Mouse (Mus musculus) spleen, postnatal 10 days (tissue): ENCODE results near the gene Fam126a.
"Not testable (repeated sequence)": the region's sequence is repeated elsewhere in the genome, so short reads cannot be mapped to it uniquely, and the experiment has no call there.

ENCODE experiments used
- DNase-seq, 2 experiments: peaks; one replicate each; pipeline ENCODE4 v3.0.0; 2021 to 2022; ENCODE audit warnings: low spot score in 2 of 2

Gene Fam126a

DNA sequence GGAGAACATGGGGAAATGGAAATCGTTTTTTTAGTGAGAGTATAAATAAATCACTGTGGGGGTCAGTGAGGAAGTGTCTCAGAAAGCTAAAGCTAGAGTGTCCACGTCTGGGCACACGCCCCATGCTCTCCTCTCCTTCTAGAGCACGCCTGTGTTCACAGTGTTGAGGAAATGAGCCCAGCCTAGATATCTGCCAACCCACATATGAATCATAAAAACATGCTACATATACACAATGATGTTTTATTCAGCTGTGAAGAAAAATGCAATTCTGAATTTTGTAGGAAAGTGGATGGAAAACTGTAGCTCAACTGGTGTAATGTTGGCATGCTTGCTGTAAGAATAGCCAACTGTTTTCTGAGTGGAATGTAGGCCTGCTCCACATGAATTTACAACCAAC is 130.3 kb downstream of the Fam126a start:
- no peak for DNase-seq

DNA sequence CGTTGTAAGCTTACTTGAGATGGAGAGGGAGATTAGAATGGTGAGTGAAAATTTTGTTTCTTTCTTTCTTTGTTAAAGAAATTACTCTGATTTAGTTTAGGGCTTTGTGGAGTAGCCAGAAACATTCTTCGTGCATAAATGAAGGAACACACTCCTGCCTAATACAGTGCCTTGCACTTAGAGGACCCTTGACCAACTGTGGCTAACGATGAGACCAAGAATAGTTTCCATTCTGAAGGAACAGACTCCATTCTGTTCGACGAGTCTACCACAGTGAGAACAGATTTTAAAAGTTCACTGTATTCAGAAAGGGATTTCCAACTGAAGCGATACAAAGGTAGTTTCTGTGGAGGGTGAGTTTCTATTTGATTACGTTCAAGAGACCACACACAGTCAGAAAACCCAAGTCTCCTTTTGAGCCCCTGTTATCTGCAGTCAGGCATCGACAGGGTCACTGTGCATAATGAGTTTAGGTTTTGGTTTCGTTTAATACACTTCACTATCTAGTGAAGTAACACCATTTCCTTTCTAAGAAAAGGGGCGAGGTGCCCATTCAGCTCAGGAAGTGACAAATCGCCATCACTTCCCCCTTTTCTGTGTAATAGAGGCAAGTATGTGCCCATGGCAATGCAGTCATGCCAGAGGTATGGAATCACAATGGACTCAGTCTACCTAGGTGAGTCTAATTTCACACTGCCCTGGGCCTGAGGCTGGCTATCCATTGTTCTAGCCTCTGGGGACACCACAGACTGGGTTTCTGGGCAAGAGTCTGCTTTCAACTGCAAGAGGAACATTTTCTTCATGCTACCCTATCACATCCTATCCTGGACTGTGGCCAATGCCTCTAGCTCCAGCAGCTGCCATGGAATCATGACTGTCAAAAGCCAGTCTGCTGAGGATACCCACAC is 136.4 kb downstream of the Fam126a start:
- peak; percentile 26 to 29 for DNase-seq

DNA sequence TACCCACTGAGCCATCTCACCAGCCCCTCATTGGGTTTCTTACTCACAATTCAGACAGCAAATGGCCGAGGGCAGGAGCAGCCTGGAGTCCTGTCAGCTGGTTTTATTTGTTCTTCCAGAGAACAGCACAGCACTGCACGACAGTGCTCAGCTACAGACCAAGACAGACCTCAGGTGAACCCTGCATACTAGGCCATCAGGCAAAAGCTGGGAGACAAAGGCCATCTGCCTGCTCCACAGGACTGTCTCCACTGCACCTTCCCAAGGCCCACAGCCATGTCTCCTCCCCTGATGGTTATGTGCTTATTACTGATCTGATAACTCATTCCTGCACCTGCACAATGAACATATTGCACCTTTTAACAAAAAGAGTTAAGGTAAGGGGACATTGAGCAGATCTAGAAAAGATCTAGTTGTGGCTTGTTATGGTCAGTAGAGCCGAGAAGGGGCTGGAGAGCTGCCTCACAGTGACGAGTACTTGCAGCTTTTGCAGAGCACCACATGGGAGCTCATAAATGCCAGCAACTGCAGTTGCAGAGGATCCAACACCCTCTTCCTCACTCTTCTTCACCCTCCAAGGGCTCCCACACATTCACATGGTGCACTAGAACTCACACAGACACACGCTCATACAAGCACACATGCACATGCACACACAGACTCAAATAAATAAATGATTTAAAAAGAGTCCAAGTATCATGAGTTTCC is 137.2 kb downstream of the Fam126a start:
- DNase-seq, result no peak

DNA sequence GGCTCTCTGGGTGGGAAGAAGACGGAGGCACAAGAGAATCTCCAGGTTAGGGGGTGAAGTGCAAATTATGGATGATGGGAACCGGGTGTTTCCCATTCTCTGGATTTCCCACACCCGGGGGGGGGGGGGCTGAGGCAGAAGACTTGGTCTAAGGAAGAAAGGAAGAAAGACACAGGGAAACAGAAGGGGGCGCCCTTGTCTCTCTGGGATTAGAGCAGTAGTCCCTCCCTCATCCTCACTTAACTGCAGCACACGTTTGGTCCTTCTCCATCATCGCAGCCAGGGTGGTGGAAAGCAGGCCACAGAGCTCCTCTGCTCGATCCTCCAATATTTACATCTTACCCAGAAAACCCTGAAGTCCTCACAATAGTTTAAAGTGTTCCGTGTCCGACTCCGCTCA is 139.8 kb downstream of the Fam126a start:
- peak; percentile 71 to 87 for DNase-seq

DNA sequence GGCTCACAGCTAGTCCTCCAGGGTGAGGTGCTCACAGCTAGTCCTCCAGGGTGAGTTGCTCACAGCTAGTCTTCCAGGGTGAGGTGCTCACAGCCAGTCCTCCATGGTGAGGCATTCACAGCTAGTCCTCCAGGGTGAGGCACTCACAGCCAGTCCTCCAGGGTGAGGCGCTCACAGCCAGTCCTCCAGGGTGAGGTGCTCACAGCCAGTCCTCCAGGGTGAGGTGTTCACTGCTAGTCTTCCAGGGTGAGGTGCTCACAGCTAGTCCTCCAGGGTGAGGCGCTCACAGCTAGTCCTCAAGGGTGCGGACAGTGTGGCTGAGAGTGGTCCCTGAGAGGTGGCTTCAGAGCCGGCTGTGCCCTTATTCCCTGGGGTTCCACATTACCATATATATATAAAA is 141.0 kb downstream of the Fam126a start:
- peak in 1 of 2 experiments; percentile 26 for DNase-seq

DNA sequence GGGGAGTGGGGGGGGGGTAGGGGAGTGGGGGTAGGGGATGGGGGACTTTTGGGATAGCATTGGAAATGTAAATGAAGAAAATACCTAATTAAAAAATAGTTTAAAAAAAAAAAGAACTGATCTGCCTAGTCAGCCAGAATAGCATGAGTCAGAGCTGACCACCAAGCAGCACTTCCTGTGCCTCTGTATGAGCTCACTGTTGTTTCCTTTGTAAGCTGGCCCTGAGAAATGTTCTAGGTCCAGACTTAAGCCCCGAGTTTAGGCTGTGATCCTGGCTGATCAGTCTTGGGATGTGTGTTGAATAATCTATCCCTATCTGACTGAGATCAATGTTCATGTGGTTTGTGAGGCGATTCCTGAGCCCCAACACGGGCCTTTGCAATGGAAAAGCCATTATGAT is 143.4 kb downstream of the Fam126a start:
- DNase-seq, result no peak

DNA sequence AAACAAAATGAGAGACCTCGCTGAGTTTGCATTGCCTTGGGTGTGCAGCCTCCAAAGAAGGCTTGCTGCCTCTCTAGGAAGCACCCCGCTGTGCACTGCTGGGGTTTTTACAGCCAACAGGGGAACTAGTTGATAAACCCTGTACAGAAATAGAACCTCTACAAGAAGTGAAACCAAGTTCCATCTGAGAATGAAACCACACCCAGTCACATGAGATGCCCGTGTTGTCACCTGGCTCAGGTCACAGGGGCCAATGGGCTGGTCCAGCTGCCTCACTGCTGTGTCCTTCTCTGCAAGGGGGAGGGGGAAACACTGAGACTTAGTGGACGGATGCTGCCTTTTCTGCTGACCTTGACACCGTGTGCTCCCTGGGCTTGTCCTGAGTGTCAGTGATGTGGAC is 156.0 kb downstream of the Fam126a start:
- DNase-seq, result peak in 1 of 2 experiments; percentile 63

DNA sequence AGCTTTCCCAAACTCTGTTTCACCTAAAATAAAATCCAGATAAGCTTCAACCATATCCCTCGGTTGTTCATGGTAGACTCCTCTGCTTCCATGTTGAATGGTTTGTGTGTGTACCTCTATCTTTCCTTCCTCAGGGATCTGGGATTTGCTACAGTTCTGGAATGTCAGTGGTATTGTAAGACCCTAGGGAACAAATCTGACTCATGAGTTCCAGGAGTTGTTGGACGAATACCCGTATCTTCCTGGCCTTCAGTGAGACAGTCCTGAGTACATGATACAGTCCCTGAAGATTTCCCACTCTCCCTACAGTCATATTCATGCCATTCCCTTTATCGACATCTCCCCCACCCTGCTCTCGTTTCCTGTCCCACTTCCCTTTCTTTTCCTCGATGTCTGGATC is 157.9 kb downstream of the Fam126a start:
- no peak for DNase-seq

DNA sequence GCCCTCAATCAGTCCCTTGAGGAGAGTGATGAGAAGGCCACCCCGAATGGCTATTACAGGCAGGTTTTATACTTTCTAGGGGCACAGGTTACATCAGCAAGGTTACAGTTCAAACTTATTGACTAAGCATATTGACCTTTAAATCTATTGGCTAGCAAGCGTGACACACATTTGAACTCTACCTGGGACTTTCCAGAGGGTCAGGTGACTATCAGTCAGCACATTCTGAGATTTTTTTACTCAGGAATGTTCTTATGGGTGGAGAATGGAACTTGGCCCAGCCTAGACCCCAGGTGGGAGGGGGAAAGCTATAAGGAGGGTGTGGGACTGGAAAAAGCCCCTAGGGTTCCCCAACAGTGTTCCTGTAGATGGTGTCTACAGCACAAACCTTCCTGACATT is 159.2 kb downstream of the Fam126a start:
- not testable (repeated sequence) for DNase-seq

DNA sequence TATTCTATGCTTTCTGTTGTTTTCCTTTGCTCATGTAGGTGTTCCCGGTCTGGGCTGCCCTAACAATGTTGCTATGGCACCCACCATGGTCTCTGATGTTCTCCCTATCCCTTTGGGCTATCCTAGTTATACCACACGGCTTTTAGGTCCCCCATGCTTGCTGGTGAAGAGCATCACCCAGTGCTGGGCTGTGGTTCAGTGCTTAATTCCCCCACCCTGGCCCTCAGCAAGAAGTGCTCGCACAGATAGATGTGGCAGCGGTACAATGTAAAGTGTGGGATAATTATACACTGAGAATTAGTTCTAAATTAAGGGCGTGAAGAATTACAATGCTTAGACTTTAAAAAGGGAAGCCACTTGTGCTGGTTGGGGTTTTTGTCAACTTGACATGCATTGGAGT is 164.5 kb downstream of the Fam126a start:
- no peak for DNase-seq
